Mouse (Mus musculus) bone marrow macrophage, adult 2 months (primary cell): ENCODE data around the gene Acbd5.

Experiments
- CTCF ChIP-seq: IDR thresholded peaks from 2 replicates; pipeline ENCODE4 v1.5.1; 2012; ENCODE audit warnings: low read depth, mild to moderate bottlenecking, low read length, moderate library complexity
- POLR2A ChIP-seq: IDR thresholded peaks from 2 replicates; pipeline ENCODE4 v1.6.1; 2012; ENCODE audit warnings: mild to moderate bottlenecking, low read depth, low read length, borderline replicate concordance

DNA sequence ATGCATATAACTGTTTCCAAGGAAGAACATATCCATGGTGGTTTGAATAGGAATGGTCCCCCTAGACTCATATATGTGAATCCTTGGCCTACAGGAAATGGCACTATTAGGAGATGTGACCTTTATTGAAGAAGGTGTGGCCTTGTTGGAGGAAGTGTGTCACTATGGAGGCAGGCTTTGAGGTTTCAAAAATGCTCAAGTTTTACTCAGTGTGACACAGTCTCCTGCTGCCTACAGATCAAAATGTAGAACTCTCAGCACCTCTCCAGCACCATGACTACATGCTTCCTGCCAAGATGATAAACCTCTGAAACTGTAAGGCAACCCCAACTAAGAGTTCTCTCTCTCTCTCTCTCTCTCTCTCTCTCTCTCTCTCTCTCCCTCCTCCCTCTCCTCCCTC is 20.0 kb upstream of the Acbd5 start:
- TF ChIP-seq CTCF, result no peak
- no peak for TF ChIP-seq POLR2A
